Mouse (Mus musculus) cortical plate, adult 2 months (tissue): ENCODE measurements around the gene Oxsr1.

ENCODE experiments used
- CTCF ChIP-seq: fragments of 200-500 bp; IDR thresholded peaks from 2 replicates; pipeline ENCODE4 v1.5.1; 2011; ENCODE audit warnings: mild to moderate bottlenecking, control low read depth, low read length; ENCODE audit not compliant: insufficient read depth; ENCODE audit errors: extremely low read depth
- POLR2A ChIP-seq: fragments of 200-500 bp; IDR thresholded peaks from 2 replicates; pipeline ENCODE4 v1.6.1; 2011; ENCODE audit warnings: mild to moderate bottlenecking, low read length, control low read depth; ENCODE audit not compliant: insufficient read depth; ENCODE audit errors: extremely low read depth

DNA sequence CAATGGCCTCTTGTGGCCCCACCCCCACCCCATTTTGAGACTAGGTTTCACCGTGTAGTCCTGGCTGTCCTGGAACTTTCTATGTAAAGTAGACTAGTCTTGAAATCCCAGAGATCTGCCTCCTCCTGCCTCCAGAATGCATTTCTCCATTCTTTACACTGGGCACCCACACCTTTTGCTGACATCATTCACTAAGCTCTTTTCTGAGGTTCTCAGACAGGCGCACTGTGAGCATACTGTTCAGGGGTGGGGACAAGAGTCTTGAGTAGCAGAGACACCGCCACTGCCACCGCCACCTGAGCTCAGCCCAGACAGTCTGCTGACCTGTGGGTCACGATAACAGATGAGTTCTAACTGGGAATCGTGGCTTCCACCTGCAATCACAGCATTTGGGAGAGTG is 33.7 kb upstream of the Oxsr1 start:
- TF ChIP-seq CTCF (no peak), POLR2A (no peak)
